Mouse (Mus musculus): ENCODE measurements around the gene Kcnj10. TPM values are rescaled to one million over a fixed set of nuclear protein-coding genes. Genes with fewer than 3 reads are reported as not detected.

Gene Kcnj10
- polyA plus RNA-seq (2015; fragmentation: Nextera tagmentation; extraction: Ambion mirVana): 3.3 and 4.2 TPM in 2 replicates

DNA sequence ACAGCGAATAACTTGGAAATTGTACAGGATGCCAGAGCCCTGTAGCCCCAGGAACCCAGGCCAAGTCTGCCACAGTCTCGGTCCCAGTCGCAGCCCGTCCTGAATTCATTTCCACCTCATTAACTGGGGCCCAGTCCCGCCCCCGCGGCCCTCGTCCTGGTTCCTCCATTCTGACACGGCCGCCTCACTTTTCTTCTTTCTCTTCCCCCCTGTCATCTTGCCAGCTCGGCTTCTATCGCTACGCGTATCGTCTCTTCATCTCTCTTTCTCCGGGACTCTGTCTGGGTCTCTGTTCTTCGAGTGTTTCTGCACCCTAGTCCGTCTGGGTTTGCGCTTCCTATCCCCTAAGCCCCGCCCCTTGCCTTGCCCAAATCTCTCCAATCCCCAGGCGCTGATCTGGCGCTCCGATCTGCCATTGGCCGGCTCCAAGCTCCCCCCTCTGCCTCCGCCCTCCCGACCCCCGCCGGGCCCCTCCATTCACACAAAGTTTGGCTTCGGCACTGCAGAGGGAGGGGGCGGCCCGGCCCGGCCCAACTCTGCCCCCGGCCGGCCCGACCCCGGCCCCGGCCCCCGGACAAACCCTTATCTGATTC, at the start of gene Kcnj10:
Kcnj10 (plus strand) TSS at position 482 of the 593 bp plus-strand sequence.
- peak; percentile 86 for DNase-seq (ENCODE audit: low spot score)
- peak within 1 kb of the TSS; percentile 28 for H3K9ac ChIP-seq (ENCODE audit: low read depth, low read length)
- H3K27me3 ChIP-seq (ENCODE audit: insufficient read depth, low read length): no peaks in the 10 kb centered on the region
- H3K36me3 ChIP-seq (ENCODE audit: insufficient read depth, low read length): no peaks in the 10 kb centered on the region
- no peaks in the 10 kb centered on the region for H3K4me1 ChIP-seq (replicated peaks; ENCODE audit: insufficient read depth, low read length)
- H3K9me3 ChIP-seq (replicated peaks; ENCODE audit: low read length): no peaks in the 10 kb centered on the region
- TF ChIP-seq CTCF (IDR thresholded peaks at IDR 0.05; ENCODE audit: low read depth): no peak
- WGBS: under 1% methylated on average over 38 of the region's 38 CpGs
- ATAC-seq (replicated peaks; ENCODE audit: low FRiP score, low read depth): peak; percentile 89
- peak within 1 kb of the TSS; percentile 49 for H3K4me2 ChIP-seq (ENCODE audit: low read length)
- H3K27ac ChIP-seq: no peak within 1 kb of the TSS
- H3K4me3 ChIP-seq (replicated peaks; ENCODE audit: low read depth, low read length): peak within 1 kb of the TSS; percentile 27

GRCm38 (mm10) chr1:172292880-172293279, 48.1 kb upstream of the Kcnj10 start:
- H3K27me3 ChIP-seq (ENCODE audit: insufficient read depth, low read length): no peaks in the 10 kb centered on the region
- 76% methylated on average over 2 of the region's 2 CpGs for WGBS
- H3K4me1 ChIP-seq (replicated peaks; ENCODE audit: insufficient read depth, low read length): 0 out of 2 replicates have a peak, but pooled peaks cover 7% of the 10 kb centered on the region
- no peak overlapping the region for H3K4me2 ChIP-seq (ENCODE audit: low read length)
- no peak for DNase-seq (ENCODE audit: low spot score)
- no peak for TF ChIP-seq CTCF (IDR thresholded peaks at IDR 0.05; ENCODE audit: low read depth)
- no peak overlapping the region for H3K4me3 ChIP-seq (replicated peaks; ENCODE audit: low read depth, low read length)
- no peak for ATAC-seq (replicated peaks; ENCODE audit: low FRiP score, low read depth)
- no peak overlapping the region for H3K27ac ChIP-seq
- no peaks in the 10 kb centered on the region for H3K9me3 ChIP-seq (replicated peaks; ENCODE audit: low read length)
- H3K36me3 ChIP-seq (ENCODE audit: insufficient read depth, low read length): no peaks in the 10 kb centered on the region
- H3K9ac ChIP-seq (ENCODE audit: low read depth, low read length): no peak overlapping the region

GRCm38 (mm10) chr1:172293449-172293848, 47.6 kb upstream of the Kcnj10 start:
- Histone ChIP-seq H3K27ac (no peak overlapping the region), H3K4me1 (replicated peaks; ENCODE audit: insufficient read depth, low read length) (0 out of 2 replicates have a peak, but pooled peaks cover 7% of the 10 kb centered on the region), H3K9me3 (replicated peaks; ENCODE audit: low read length) (no peaks in the 10 kb centered on the region), H3K4me2 (ENCODE audit: low read length) (no peak overlapping the region), H3K27me3 (ENCODE audit: insufficient read depth, low read length) (no peaks in the 10 kb centered on the region), H3K4me3 (replicated peaks; ENCODE audit: low read depth, low read length) (no peak overlapping the region), H3K9ac (ENCODE audit: low read depth, low read length) (no peak overlapping the region), H3K36me3 (ENCODE audit: insufficient read depth, low read length) (no peaks in the 10 kb centered on the region)
- no peak for TF ChIP-seq CTCF (IDR thresholded peaks at IDR 0.05; ENCODE audit: low read depth)
- DNase-seq (ENCODE audit: low spot score): no peak
- 92% methylated on average over 11 of the region's 11 CpGs for WGBS
- no peak for ATAC-seq (replicated peaks; ENCODE audit: low FRiP score, low read depth)

DNA sequence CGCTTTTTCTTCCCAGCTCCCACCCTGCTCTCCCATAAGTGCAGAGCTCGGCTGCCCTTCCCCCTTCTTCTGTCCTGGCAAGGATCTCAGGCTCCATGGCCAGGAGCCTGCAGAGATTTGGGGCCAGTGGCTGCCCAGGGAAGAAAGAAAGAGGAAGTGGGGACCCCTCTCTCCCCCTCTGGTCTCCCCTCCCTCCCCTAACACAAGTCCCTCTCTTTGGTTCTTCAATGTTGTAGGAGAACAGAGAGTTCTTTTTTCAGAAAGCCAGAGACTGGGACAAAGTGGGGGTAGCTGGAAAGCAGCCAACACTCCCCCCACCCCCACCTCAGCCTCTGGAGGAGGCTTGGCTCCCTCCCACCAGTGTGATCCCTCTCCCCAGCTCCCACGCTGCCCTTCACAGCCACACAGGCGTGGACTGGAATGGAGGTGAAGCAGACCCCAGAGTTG, 45.2 kb upstream of the Kcnj10 start:
- ATAC-seq (replicated peaks; ENCODE audit: low FRiP score, low read depth): 0 out of 2 replicates have a peak, but pooled peaks have one; percentile 3
- no peak overlapping the region for H3K4me3 ChIP-seq (replicated peaks; ENCODE audit: low read depth, low read length)
- H3K4me1 ChIP-seq (replicated peaks; ENCODE audit: insufficient read depth, low read length): 0 out of 2 replicates have a peak, but pooled peaks cover 7% of the 10 kb centered on the region
- no peaks in the 10 kb centered on the region for H3K36me3 ChIP-seq (ENCODE audit: insufficient read depth, low read length)
- H3K9ac ChIP-seq (ENCODE audit: low read depth, low read length): no peak overlapping the region
- no peak overlapping the region for H3K4me2 ChIP-seq (ENCODE audit: low read length)
- no peak overlapping the region for H3K27ac ChIP-seq
- no peak for TF ChIP-seq CTCF (IDR thresholded peaks at IDR 0.05; ENCODE audit: low read depth)
- no peaks in the 10 kb centered on the region for H3K9me3 ChIP-seq (replicated peaks; ENCODE audit: low read length)
- H3K27me3 ChIP-seq (ENCODE audit: insufficient read depth, low read length): no peaks in the 10 kb centered on the region
- 58% methylated on average over 4 of the region's 4 CpGs for WGBS
- DNase-seq (ENCODE audit: low spot score): no peak

DNA sequence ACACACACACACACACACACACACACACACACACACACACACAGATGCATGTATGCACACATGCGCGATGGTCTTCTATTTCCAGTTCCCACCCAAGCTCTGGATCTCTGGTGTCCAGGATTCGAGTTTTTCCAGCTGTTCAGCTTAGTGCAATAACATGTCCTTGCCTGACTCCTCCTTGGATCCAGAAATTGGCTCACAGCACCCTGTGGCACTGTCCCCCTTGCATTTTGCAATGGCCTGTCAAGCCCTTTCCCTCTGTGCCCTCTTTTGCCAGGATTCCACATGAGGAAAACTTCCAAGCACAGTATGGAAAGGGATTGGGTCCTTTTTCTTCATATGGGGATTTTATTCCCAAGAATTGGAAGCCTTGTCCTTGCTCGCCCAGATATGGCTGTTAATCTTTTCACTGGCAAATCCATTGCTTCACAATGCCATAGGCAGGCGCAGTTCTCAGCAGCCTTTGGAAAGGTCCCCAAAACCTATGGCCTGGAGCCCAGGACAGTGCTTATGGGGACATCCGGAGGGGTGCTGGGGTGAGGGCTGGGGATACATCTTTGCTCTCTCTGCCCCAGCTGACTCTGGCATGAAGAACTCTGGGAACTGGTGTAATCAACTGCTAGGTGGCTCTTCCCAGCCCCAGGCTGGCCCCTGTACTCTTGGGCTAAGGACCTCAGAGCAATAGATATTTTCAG, 44.0 kb upstream of the Kcnj10 start:
- no peak for ATAC-seq (replicated peaks; ENCODE audit: low FRiP score, low read depth)
- Histone ChIP-seq H3K4me2 (ENCODE audit: low read length) (peak overlapping the region; percentile 52), H3K4me3 (replicated peaks; ENCODE audit: low read depth, low read length) (no peak overlapping the region), H3K27ac (peak overlapping the region; percentile 54; the same call in 1 of the 2 replicates), H3K27me3 (ENCODE audit: insufficient read depth, low read length) (no peaks in the 10 kb centered on the region), H3K4me1 (replicated peaks; ENCODE audit: insufficient read depth, low read length) (0 out of 2 replicates have a peak, but pooled peaks cover 7% of the 10 kb centered on the region), H3K9me3 (replicated peaks; ENCODE audit: low read length) (no peaks in the 10 kb centered on the region), H3K9ac (ENCODE audit: low read depth, low read length) (no peak overlapping the region), H3K36me3 (ENCODE audit: insufficient read depth, low read length) (no peaks in the 10 kb centered on the region)
- TF ChIP-seq CTCF (IDR thresholded peaks at IDR 0.05; ENCODE audit: low read depth): no peak
- no peak for DNase-seq (ENCODE audit: low spot score)
- 69% methylated on average over 6 of the region's 6 CpGs for WGBS
